Mouse (Mus musculus): ENCODE data around the gene Atp5c1.
A peak's percentile ranks its signal among the peaks of the same experiment; 100 is the strongest.

Atp5c1 gene

GRCm38 (mm10) chr2:10080310-10081010, at the start of gene Atp5c1, which contains the start of gene Kin:
Gene Atp5c1, minus strand, starts transcription at chr2:10080510.
Gene Kin, plus strand, starts transcription at chr2:10080593.
- peak; percentile 95 to 97 for DNase-seq (ENCODE audit: low spot score in 2 of 2)

DNA sequence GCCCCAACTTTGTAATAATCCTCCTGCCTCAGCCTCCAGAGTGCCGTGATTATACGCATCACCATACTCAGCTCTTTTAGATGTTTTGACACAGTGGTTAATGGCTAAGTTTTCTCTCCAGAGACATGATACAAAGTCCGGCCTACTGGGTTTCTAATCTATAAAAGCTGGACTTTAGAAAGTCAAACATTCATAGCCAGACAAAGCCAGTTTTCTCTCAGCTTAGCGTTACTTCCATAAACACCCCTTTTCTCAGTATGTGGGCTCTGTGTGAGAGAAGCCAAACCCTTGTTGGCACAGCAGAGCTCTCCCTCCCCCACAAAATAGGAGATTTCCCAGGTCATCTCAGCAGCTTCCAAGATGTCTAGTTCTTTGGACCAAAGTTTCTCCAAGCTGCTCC, 48.3 kb upstream of the Atp5c1 start:
- DNase-seq (ENCODE audit: low spot score in 2 of 2) = no peak

DNA sequence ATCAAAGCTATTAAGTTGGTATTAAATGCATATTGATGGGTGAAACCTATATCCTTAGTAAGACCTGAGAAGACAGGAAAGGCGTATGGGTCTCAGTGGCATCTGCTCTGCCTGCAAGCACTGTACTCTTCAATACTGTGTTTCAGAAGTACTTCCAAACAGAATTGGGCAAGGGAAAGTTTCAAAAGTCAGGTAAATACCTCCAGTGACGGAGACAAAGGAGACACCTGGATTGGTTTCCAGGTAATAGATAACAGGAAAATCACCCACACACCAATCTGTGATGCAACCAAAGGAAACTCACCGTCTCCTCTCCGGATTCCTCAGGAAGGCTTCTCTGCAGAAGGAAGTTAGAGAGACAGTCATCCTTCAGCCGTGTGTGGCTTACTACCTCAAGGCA, 47.2 kb upstream of the Atp5c1 start:
- DNase-seq (ENCODE audit: low spot score in 2 of 2) = no peak

GRCm38 (mm10) chr2:10126122-10126521, 45.8 kb upstream of the Atp5c1 start:
- DNase-seq (ENCODE audit: low spot score in 2 of 2) = no peak

- DNase-seq (ENCODE audit: low spot score in 2 of 2) = no peak
These were observed 41.5 kb upstream of the Atp5c1 start for GRCm38 (mm10) chr2:10121826-10122225.

GRCm38 (mm10) chr2:10119276-10119675, 39.0 kb upstream of the Atp5c1 start:
- DNase-seq (ENCODE audit: low spot score in 2 of 2) = no peak

- no peak for DNase-seq (ENCODE audit: low spot score in 2 of 2)
These were observed 38.4 kb upstream of the Atp5c1 start for GRCm38 (mm10) chr2:10118751-10119150.

GRCm38 (mm10) chr2:10108535-10109189, 28.4 kb upstream of the Atp5c1 start:
- DNase-seq (ENCODE audit: low spot score in 2 of 2) = no peak

GRCm38 (mm10) chr2:10101180-10101579, 20.9 kb upstream of the Atp5c1 start:
- DNase-seq (ENCODE audit: low spot score in 2 of 2) = peak in 1 of 2 experiments; percentile 25

- no peak for DNase-seq (ENCODE audit: low spot score in 2 of 2)
These were observed 20.2 kb upstream of the Atp5c1 start for GRCm38 (mm10) chr2:10100471-10100870.

DNA sequence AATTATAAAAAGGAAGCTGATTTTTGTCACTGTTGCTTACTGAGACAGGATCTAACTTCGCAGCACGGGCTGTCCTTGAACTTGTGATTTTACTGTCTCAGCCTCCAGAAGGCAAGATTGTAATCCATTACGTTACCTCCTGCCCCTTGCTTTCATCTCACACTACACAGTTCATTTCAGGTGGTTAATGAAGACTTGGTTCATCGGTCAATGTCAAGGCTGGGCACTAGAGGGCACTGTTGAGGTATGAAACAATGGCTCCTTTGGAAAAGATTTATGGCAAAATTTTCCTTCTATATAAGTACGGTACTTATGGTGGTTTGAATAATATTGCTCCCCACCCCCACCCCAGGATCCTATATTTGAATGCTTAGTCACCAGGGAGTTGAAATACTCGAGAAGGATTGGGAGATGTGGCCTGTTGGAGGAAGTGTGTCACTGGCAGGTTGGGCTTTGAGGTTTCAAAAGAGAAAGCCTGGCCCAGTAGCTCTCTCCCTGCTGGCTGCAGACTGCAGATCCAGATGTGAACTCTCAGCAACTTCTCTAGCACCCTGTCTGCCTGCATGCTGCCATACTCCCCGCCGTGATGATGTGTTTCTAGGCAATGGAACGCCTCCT, 18.4 kb upstream of the Atp5c1 start:
- peak in 1 of 2 experiments; percentile 34 for DNase-seq (ENCODE audit: low spot score in 2 of 2)

DNA sequence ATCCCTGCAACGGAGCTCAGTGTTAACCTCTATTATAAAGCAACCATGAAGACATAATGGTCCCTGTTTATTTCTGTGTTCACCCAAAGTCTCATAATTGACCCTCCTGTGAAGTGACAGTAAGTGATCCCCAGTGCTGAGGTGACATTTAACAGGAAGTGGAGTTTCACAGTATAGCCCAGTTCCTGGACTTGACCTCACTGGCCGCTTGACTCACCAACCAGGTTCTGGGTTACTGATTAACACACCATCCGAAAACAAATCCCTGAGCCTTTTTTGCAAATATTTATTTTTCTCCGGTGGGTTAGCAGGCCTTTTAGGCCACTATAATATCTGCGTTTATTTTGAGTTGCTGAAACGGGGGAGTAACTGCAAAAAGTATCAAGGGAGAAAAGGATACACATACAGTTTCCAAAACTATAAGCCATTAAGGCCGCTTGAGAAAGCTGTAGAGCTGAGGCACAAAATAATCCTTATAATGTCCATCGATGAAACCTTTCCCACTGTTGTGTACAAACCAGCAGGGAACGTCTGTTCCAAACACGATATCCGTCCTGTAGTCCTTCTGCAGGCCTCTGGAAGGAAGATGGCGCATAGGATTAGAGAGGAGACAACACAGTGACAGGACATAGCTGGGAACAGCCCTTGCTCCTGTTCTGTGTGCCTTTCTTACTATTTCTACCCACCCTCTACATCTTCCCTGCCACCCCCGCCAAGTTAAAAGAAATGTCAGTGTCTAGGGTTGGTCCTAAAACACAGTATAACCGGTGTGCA, 14.2 kb upstream of the Atp5c1 start:
- DNase-seq (ENCODE audit: low spot score in 2 of 2) = no peak

DNA sequence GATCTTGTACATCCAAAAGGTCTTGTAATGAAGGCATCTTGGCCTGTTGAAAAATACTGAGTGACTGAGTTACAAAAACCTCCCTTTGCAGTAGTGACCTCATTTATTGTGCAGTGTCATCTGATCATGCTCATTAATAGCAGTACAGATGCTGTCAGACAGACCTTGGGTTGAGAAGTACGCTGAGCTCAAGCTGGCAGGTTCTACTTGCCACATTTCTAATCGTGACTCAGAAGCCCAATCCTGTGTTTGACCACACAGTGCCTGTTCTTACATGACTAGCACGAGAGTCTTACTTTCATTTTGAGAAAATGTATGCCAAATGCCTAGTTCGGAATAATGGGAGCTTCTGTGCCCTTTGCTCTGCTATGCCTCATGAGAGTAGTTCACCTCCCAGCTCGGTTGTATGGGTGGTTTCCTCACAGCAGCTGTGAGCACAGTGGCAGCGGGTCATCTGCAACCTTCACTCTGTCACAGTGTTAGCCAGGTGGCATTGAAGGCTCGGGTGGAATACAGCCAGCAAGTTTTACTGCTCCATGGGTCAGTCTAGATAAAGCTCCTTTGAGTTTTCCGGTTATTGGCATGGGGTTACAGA, 7.0 kb upstream of the Atp5c1 start:
- DNase-seq (ENCODE audit: low spot score in 2 of 2) = no peak

GRCm38 (mm10) chr2:10082737-10083136, 2.4 kb upstream of the Atp5c1 start:
- DNase-seq (ENCODE audit: low spot score in 2 of 2) = no peak

DNA sequence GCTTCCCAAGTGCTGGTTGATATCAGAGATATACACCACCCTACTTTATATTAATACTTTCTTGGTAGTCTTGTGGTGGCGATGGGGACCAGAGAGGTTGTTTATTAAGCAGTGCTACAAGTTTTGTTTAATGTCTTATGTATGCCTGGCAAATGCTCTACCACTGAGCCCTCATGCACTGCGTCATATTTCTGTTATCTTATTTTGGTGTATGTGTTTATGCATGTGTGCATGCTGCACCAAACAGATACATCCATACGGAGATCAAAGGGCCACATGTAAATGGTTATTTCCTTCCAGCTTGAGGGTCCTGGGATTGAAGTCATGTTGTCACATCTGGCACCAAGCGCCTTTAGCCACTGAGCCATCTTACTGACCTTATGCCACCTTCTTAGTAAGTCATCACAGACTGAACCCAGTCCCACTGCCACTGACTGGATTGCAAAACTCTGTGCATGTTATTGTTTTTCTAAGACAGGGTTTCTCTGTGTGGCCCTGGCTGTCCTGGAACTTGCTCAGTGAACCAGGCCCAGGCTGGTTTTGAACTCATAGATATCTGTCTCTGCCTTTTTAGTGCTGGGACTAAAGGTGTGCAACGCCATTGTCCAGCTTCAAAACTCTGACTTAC, 1.3 kb upstream of the Atp5c1 start:
- no peak for DNase-seq (ENCODE audit: low spot score in 2 of 2)

- DNase-seq (ENCODE audit: low spot score in 2 of 2) = no peak
These were observed 483 bp downstream of the Atp5c1 start for GRCm38 (mm10) chr2:10079745-10080309.

DNA sequence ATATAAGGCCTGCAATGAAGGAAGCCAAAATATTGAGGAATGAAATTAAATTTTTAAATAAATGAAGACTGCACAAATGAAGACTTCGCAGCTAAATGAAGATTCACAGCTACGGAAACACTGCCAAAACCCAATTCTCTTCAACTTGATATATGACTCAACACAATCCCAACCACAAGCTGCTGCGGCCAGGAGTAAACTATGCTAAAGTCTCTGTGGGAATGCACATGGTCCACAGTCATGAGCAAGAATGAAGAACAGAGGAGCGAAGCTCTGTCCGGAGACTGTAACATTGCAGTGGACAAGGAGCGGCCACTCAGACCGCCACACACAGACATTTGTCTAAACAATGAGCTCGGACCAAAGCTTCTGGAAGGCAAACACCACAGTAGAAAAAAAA, 3.6 kb downstream of the Atp5c1 start:
- no peak for DNase-seq (ENCODE audit: low spot score in 2 of 2)

DNA sequence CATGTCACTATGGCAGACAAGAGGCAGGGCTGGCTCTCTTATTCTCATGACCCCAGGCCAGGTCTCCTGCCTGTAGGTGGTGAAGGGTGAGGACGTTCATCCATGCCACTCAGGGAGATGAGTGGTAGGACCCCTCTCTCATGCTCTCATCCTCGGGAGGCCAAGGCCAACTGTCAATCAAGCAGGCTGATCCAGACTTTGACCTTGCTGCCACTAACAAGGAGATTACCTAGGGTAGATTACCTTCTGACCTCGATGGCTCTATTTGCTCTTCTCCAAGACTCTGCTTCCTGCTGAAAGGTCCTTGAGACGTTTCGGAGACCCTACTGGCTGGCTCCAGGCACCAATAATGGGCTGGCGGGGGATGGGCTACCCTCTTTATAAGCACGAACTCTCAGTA, 5.8 kb downstream of the Atp5c1 start:
- no peak for DNase-seq (ENCODE audit: low spot score in 2 of 2)

- DNase-seq (ENCODE audit: low spot score in 2 of 2) = no peak
These were observed 8.6 kb downstream of the Atp5c1 start for GRCm38 (mm10) chr2:10071751-10072150.

DNA sequence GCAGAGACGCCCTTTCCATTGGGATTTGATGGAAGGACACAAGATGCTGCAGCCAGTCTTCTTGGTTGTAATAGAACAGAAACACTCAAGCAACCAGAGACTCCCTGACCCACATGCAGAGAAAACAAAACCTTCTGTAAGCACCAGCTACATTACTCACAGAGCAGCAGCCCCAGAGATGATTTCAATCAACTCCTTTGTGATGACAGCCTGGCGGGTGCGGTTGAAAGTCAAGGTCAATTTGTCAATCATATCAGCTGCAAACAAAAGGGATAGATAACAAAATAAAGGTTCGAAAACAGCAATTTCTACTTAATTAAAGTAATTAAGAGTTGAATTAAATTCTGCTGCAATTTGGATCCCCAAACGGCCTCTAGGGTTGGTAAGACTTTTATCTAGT, 21.5 kb downstream of the Atp5c1 start:
- no peak for DNase-seq (ENCODE audit: low spot score in 2 of 2)

GRCm38 (mm10) chr2:10051996-10052395, 28.3 kb downstream of the Atp5c1 start:
- DNase-seq (ENCODE audit: low spot score in 2 of 2) = no peak

Measured in thymus, postnatal 10 days (tissue).